8 mouse cellular contexts compared by ENCODE assay signal in genomic region chr5:66745996-66746681, GRCm38 (mm10). TPM values are rescaled to one million over a fixed set of nuclear protein-coding genes. Genes with fewer than 3 reads are reported as not detected.
A peak's percentile ranks its signal among the peaks of the same experiment; 100 is the strongest.
DNase-seq lines count a peak whose midpoint lies in the region; ATAC-seq and TF ChIP-seq lines count a peak whose summit lies in the region.

No protein-coding gene starts in this region.

- peak overlapping the region; percentile 67 for H3K4me3 ChIP-seq in hindbrain, embryonic 11.5 days (ENCODE audit: low read depth, low read length)

- WGBS in hindbrain, embryonic 11.5 days, result under 1% methylated on average over 42 of the region's 42 CpGs

- H3K9me3 ChIP-seq in hindbrain, embryonic 11.5 days (ENCODE audit: control insufficient read depth, low read length), result no peaks in the 10 kb centered on the region

- H3K27me3 ChIP-seq in Patski, result no peaks in the 10 kb centered on the region
- no peaks in the 10 kb centered on the region for H3K27me3 ChIP-seq in hindbrain, embryonic 11.5 days (ENCODE audit: control insufficient read depth, insufficient read depth, low read length)

- no peak for DNase-seq in Patski (ENCODE audit: low read depth, low spot score)
- DNase-seq in cerebellum, adult 8-10 months, result peak; percentile 84
- peak; percentile 37 for DNase-seq in frontal cortex, postnatal 25 days (ENCODE audit: low spot score in 2 of 2)
- DNase-seq in hindbrain, embryonic 11.5 days (ENCODE audit: low spot score), result peak; percentile 78
- DNase-seq in layer of hippocampus, postnatal 25 days (ENCODE audit: extremely low spot score in 1 of 2, low spot score in 1 of 2), result peak; percentile 53 to 71
- peak; percentile 45 to 57 for DNase-seq in lung, postnatal 4 days
- peak; percentile 25 to 47 for DNase-seq in right cerebral cortex, postnatal 36 days (ENCODE audit: low spot score in 2 of 2)
- no peak for DNase-seq in thymus, postnatal 4 days

- in situ Hi-C loops in Patski (cut with MboI; ENCODE audit: low pct_unique_long_range_greater_than_20kb), result no loop called here

- POLR2A ChIA-PET in Patski (lab: Charles Lee), result no interaction called here

- peak overlapping the region; percentile 18; the same call in 1 of the 2 replicates for H3K27ac ChIP-seq in hindbrain, embryonic 11.5 days (ENCODE audit: low read depth, low read length)

- TF ChIP-seq CTCF in Patski (IDR thresholded peaks at IDR 0.05), result no peak

- H3K4me2 ChIP-seq in hindbrain, embryonic 11.5 days (replicated peaks; ENCODE audit: low read depth, low read length), result peak overlapping the region; percentile 62

- H3K4me1 ChIP-seq in hindbrain, embryonic 11.5 days (replicated peaks; ENCODE audit: control insufficient read depth, insufficient read depth, low read length), result peaks cover 5% of the 10 kb centered on the region; the same call in 1 of the 2 replicates

- H3K9ac ChIP-seq in hindbrain, embryonic 11.5 days (ENCODE audit: low read depth, low read length), result peak overlapping the region; percentile 74

- CTCF ChIA-PET in Patski (lab: Charles Lee), result interaction anchor here (1.0 to 1.5 kb wide), 6 partner anchors 11 to 224 kb away, joined by 3 to 4 read pairs (median 3); no protein-coding TSS in a partner anchor

- H3K36me3 ChIP-seq in hindbrain, embryonic 11.5 days (ENCODE audit: control insufficient read depth, insufficient read depth, low read length), result no peaks in the 10 kb centered on the region

- ATAC-seq in Patski, result peak; percentile 55
- ATAC-seq in hindbrain, embryonic 11.5 days (ENCODE audit: low FRiP score), result peak; percentile 82

RNA-seq across cellular contexts. Expression of gene Limch1, which starts 0.5 kb away (rescaled TPM):
- polyA plus RNA-seq in Patski (2021), result 41.1 TPM
- polyA plus RNA-seq in hindbrain, embryonic 11.5 days (2014; fragmentation: Nextera tagmentation; extraction: Ambion mirVana), result 60.7 and 81.7 TPM in 2 replicates
- total RNA-seq in layer of hippocampus, postnatal 25 days (2021), result 100 to 1,000 TPM; 110 to 125 TPM

Comparison
In these comparisons a context has a peak if more than half of its experiments do, and no peak if none do; other contexts are left out.
1. DNase-seq: peak in cerebellum, adult 8-10 months (single experiment), frontal cortex, postnatal 25 days (2 of 2), hindbrain, embryonic 11.5 days (single experiment), layer of hippocampus, postnatal 25 days (2 of 2), lung, postnatal 4 days (2 of 2) and right cerebral cortex, postnatal 36 days (2 of 2); none in Patski (single experiment) and thymus, postnatal 4 days (single experiment).